Mouse (Mus musculus) G1E (cell line): Measurements from ENCODE around the gene Zbtb32.

Experiments used
- CTCF ChIP-seq: IDR thresholded peaks from 2 replicates; pipeline ENCODE4 v1.5.1; 2012; ENCODE audit warnings: low read depth, low read length, inconsistent platforms, mixed read lengths
- POLR2AphosphoS5 ChIP-seq: IDR thresholded peaks from 2 replicates; pipeline ENCODE4 v1.6.1; 2012; ENCODE audit warnings: low read depth, low read length, inconsistent platforms; ENCODE audit not compliant: insufficient replicate concordance

- no peak for TF ChIP-seq CTCF
- no peak for TF ChIP-seq POLR2AphosphoS5
Observed at GRCm38 (mm10) chr7:30572969-30573368, 25.7 kb downstream of the Zbtb32 start.
